Mouse (Mus musculus): ENCODE data around the gene Ms4a4b. TPM values are rescaled to one million over a fixed set of nuclear protein-coding genes. Genes with fewer than 3 reads are reported as not detected.
"Not testable (repeated sequence)": the region's sequence is repeated elsewhere in the genome, so short reads cannot be mapped to it uniquely, and the experiment has no call there.

Ms4a4b gene
- polyA plus RNA-seq, 1 experiment from 2014 or later: not detected

DNA sequence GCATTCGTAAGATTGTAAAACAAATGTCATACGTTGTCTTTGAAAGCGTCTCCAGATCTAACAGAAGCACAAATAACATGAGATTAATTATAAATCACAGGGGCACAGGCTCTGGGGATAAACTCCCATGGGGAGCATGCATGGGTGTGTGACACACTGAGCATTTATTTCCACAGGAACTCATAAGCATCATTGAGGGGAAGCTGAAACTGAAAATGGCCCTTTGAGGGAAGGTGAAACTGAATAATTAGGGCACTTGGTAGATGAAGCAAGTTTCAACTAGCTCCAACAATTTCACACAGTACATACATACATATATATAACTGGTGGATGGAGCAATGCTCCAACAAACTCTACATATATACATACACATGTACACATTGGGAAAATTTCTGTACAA, 51.2 kb downstream of the Ms4a4b start:
- WGBS: 92% methylated on average over 3 of the region's 3 CpGs
- no peak overlapping the region for H3K9ac ChIP-seq (ENCODE audit: low read length)
- DNase-seq (ENCODE audit: low spot score): no peak

DNA sequence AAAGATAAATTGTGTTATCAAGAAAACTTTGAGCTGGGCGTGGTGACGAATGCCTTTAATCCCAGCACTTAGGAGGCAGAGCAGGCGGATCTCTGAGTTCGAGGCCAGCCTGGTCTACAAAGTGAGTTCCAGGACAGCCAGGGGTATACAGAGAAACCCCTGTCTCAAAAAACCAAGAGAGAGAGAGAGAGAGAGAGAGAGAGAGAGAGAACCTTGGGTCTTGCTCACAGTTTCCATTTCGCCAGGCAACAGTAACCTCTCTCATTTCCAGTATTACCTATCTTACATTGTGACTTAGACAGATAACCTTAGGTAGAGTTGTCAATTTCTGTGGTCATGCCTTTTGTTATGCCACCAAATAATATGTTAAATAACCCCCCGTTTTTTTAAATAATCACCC, 53.0 kb downstream of the Ms4a4b start:
- no peak overlapping the region for H3K4me3 ChIP-seq (ENCODE audit: low read depth, low read length)
- WGBS: 83% methylated on average over 6 of the region's 6 CpGs
- no peak overlapping the region for H3K4me2 ChIP-seq (ENCODE audit: low read depth, severe bottlenecking)
- H3K36me3 ChIP-seq (ENCODE audit: control insufficient read depth, insufficient read depth, low read length): no peaks in the 10 kb centered on the region
- no peaks in the 10 kb centered on the region for H3K27me3 ChIP-seq (ENCODE audit: control insufficient read depth, insufficient read depth, low read length)
- DNase-seq (ENCODE audit: low spot score) (no peak), ATAC-seq (ENCODE audit: insufficient number of reproducible peaks, low FRiP score, low TSS enrichment, low read depth) (no peak)
- H3K27ac ChIP-seq (replicated peaks; ENCODE audit: low read depth, low read length): no peak overlapping the region
- H3K9me3 ChIP-seq (ENCODE audit: control insufficient read depth, low read length): no peaks in the 10 kb centered on the region
- H3K9ac ChIP-seq (ENCODE audit: low read length): no peak overlapping the region
- H3K4me1 ChIP-seq (ENCODE audit: control insufficient read depth, insufficient read depth, low read length): no peaks in the 10 kb centered on the region

More for the DNA sequence above, 51.2 kb downstream of the Ms4a4b start:
- Histone ChIP-seq H3K27ac (replicated peaks; ENCODE audit: low read depth, low read length) (no peak overlapping the region), H3K9me3 (ENCODE audit: control insufficient read depth, low read length) (no peaks in the 10 kb centered on the region), H3K4me1 (ENCODE audit: control insufficient read depth, insufficient read depth, low read length) (no peaks in the 10 kb centered on the region), H3K4me3 (ENCODE audit: low read depth, low read length) (no peak overlapping the region), H3K27me3 (ENCODE audit: control insufficient read depth, insufficient read depth, low read length) (no peaks in the 10 kb centered on the region), H3K4me2 (ENCODE audit: low read depth, severe bottlenecking) (no peak overlapping the region), H3K36me3 (ENCODE audit: control insufficient read depth, insufficient read depth, low read length) (no peaks in the 10 kb centered on the region)
- no peak for ATAC-seq (ENCODE audit: insufficient number of reproducible peaks, low FRiP score, low TSS enrichment, low read depth)

DNA sequence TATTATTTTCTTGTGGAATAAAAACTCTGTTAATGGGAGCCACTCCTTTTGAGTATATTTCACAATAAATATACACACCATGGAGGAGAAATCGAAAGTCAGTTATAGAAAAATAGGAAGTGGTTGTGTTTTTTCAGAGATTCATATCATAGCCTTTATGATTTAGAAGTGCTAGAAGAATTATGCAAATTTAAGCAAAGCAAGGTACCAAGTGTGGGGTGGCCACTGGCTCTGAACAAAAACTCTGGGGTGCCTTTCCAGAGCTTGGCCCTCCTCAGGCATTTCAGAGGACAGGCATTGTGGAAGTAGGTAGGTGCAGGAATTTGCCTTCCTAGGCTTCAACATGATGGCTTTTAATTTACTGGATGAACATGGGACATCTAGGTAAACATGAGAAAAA, 53.9 kb downstream of the Ms4a4b start:
- not testable (repeated sequence) for H3K27me3 ChIP-seq (ENCODE audit: control insufficient read depth, insufficient read depth, low read length); ATAC-seq (ENCODE audit: insufficient number of reproducible peaks, low FRiP score, low TSS enrichment, low read depth); H3K27ac ChIP-seq (replicated peaks; ENCODE audit: low read depth, low read length); DNase-seq (ENCODE audit: low spot score); H3K9me3 ChIP-seq (ENCODE audit: control insufficient read depth, low read length); H3K4me3 ChIP-seq (ENCODE audit: low read depth, low read length); H3K36me3 ChIP-seq (ENCODE audit: control insufficient read depth, insufficient read depth, low read length); H3K4me2 ChIP-seq (ENCODE audit: low read depth, severe bottlenecking); H3K9ac ChIP-seq (ENCODE audit: low read length); H3K4me1 ChIP-seq (ENCODE audit: control insufficient read depth, insufficient read depth, low read length)
- WGBS: 88% methylated on average over 1 of the region's 1 CpGs

DNA sequence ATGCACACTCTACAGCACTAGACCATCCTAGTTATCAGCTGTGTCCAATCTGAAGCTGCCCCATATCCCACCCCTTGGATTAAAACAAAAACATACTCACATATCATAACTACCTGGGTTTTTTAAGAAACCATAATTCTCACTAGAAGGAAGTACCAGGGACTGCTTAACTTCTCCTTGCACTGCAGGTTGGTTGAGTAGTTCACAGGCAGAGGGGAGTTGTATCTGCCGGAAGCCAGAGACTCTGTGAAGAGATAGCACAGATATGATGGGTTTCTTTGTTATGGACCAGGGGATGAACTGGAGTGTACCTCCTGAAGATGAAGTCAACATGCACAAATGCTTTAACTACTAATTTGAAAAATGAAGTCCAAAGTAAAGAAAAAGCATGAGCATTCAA, 57.4 kb downstream of the Ms4a4b start:
- no peak overlapping the region for H3K27ac ChIP-seq (replicated peaks; ENCODE audit: low read depth, low read length)
- H3K4me1 ChIP-seq (ENCODE audit: control insufficient read depth, insufficient read depth, low read length): no peaks in the 10 kb centered on the region
- no peak overlapping the region for H3K4me3 ChIP-seq (ENCODE audit: low read depth, low read length)
- no peak overlapping the region for H3K4me2 ChIP-seq (ENCODE audit: low read depth, severe bottlenecking)
- ATAC-seq (ENCODE audit: insufficient number of reproducible peaks, low FRiP score, low TSS enrichment, low read depth): no peak
- 90% methylated on average over 1 of the region's 1 CpGs for WGBS
- no peaks in the 10 kb centered on the region for H3K36me3 ChIP-seq (ENCODE audit: control insufficient read depth, insufficient read depth, low read length)
- H3K9me3 ChIP-seq (ENCODE audit: control insufficient read depth, low read length): no peaks in the 10 kb centered on the region
- H3K9ac ChIP-seq (ENCODE audit: low read length): no peak overlapping the region
- H3K27me3 ChIP-seq (ENCODE audit: control insufficient read depth, insufficient read depth, low read length): no peaks in the 10 kb centered on the region
- no peak for DNase-seq (ENCODE audit: low spot score)

DNA sequence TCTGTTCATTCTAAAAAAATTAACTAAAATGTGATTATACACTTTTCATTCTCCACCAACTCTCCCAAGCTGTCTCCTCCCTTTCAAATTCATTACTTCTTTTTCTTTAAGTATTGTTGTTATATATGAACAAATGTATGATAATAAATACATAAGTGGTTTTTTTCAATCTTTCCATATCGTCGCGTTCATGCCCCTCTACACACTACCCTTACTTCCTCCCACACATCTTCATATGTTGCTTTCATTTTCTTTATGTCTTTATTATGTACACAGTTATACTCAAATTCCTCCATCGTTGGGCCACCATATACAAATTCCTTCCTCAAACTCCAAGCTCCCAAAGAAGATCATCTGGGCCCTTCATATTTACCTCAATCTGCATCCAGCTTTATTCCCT, 58.0 kb downstream of the Ms4a4b start:
- Histone ChIP-seq H3K27ac (replicated peaks; ENCODE audit: low read depth, low read length) (no peak overlapping the region), H3K4me2 (ENCODE audit: low read depth, severe bottlenecking) (no peak overlapping the region), H3K27me3 (ENCODE audit: control insufficient read depth, insufficient read depth, low read length) (no peaks in the 10 kb centered on the region), H3K36me3 (ENCODE audit: control insufficient read depth, insufficient read depth, low read length) (no peaks in the 10 kb centered on the region), H3K4me1 (ENCODE audit: control insufficient read depth, insufficient read depth, low read length) (no peaks in the 10 kb centered on the region), H3K4me3 (ENCODE audit: low read depth, low read length) (no peak overlapping the region), H3K9me3 (ENCODE audit: control insufficient read depth, low read length) (no peaks in the 10 kb centered on the region), H3K9ac (ENCODE audit: low read length) (no peak overlapping the region)
- DNase-seq (ENCODE audit: low spot score): no peak
- ATAC-seq (ENCODE audit: insufficient number of reproducible peaks, low FRiP score, low TSS enrichment, low read depth): no peak
- WGBS: 88% methylated on average over 4 of the region's 4 CpGs

DNA sequence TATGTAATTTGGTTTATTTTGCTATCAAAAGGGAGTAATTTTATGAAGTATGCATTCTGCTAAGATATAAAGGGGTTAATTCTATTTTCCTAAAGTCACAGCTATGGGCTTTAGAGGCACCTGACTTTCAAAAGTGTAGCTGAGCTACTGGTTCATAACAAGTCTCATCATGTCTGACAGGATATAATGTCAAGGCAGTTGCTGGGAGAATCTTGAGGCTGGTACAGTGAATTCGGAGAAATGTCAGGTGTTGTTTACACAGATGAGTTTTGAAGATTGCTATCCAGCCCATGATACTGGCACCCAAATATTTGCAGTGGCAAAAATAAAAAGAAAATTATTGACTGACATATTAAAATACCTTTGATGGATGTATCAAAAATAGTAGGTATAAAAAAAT, 61.5 kb downstream of the Ms4a4b start:
- DNase-seq (ENCODE audit: low spot score) (no peak), ATAC-seq (ENCODE audit: insufficient number of reproducible peaks, low FRiP score, low TSS enrichment, low read depth) (no peak)
- Histone ChIP-seq H3K9me3 (ENCODE audit: control insufficient read depth, low read length) (no peaks in the 10 kb centered on the region), H3K9ac (ENCODE audit: low read length) (no peak overlapping the region), H3K27me3 (ENCODE audit: control insufficient read depth, insufficient read depth, low read length) (no peaks in the 10 kb centered on the region), H3K4me1 (ENCODE audit: control insufficient read depth, insufficient read depth, low read length) (no peaks in the 10 kb centered on the region), H3K4me3 (ENCODE audit: low read depth, low read length) (no peak overlapping the region), H3K4me2 (ENCODE audit: low read depth, severe bottlenecking) (no peak overlapping the region), H3K36me3 (ENCODE audit: control insufficient read depth, insufficient read depth, low read length) (no peaks in the 10 kb centered on the region), H3K27ac (replicated peaks; ENCODE audit: low read depth, low read length) (no peak overlapping the region)
- WGBS: 91% methylated on average over 1 of the region's 1 CpGs

DNA sequence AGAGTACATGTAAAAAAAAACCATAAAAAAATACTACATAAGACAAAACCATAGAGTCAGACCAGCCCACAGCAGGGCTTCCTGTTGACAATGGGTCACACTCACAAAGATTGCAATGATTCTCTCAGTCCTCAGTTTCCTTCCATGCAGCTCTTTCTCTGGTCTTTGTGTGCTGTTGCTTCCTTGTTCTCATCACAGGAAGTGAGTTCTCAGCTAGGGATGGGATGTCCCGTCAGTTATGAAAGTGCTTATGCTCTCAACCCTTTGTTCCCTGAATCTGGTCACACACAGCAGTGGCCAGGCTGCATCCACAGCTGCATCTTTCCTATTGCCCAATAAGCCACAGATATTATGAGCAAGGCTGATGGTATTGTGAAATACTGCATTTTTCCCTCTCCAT, 70.1 kb downstream of the Ms4a4b start:
- 92% methylated on average over 1 of the region's 1 CpGs for WGBS

DNA sequence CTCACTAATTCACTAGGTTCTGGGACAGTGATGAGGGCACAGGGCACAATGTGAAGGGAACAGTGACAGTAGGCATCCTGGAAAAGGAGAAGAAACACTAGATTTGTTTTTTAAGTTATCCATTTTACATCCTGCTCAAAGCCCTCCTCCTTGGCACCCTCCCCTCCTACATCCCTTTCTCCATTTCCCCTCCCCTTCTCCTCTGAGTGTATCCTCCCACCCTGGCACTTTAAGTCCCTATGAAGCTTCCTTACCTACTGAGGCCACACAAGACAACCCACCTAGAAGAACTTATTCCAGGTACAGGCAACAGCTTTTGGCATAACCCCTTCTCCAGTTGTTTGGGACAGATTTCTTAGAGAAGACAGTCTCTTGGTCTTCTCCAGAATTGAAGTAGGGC, 72.9 kb downstream of the Ms4a4b start, which contains the start of gene Ms4a6b:
Ms4a6b (plus strand) TSS at position 267 of the 400 bp plus-strand sequence.
- H3K27me3 ChIP-seq (ENCODE audit: control insufficient read depth, insufficient read depth, low read length): no peaks in the 10 kb centered on the region
- H3K27ac ChIP-seq (replicated peaks; ENCODE audit: low read depth, low read length): no peak within 1 kb of the TSS
- ATAC-seq (ENCODE audit: insufficient number of reproducible peaks, low FRiP score, low TSS enrichment, low read depth): no peak

More for the DNA sequence above, 70.1 kb downstream of the Ms4a4b start:
- H3K4me2 ChIP-seq (ENCODE audit: low read depth, severe bottlenecking): no peak overlapping the region
- DNase-seq (ENCODE audit: low spot score) (no peak), ATAC-seq (ENCODE audit: insufficient number of reproducible peaks, low FRiP score, low TSS enrichment, low read depth) (no peak)
- H3K9me3 ChIP-seq (ENCODE audit: control insufficient read depth, low read length): no peaks in the 10 kb centered on the region
- no peak overlapping the region for H3K9ac ChIP-seq (ENCODE audit: low read length)
- H3K4me1 ChIP-seq (ENCODE audit: control insufficient read depth, insufficient read depth, low read length): no peaks in the 10 kb centered on the region
- H3K4me3 ChIP-seq (ENCODE audit: low read depth, low read length): no peak overlapping the region
- H3K36me3 ChIP-seq (ENCODE audit: control insufficient read depth, insufficient read depth, low read length): no peaks in the 10 kb centered on the region
- H3K27me3 ChIP-seq (ENCODE audit: control insufficient read depth, insufficient read depth, low read length): no peaks in the 10 kb centered on the region
- H3K27ac ChIP-seq (replicated peaks; ENCODE audit: low read depth, low read length): no peak overlapping the region

More for the DNA sequence above, 72.9 kb downstream of the Ms4a4b start, which contains the start of gene Ms4a6b:
- no peaks in the 10 kb centered on the region for H3K4me1 ChIP-seq (ENCODE audit: control insufficient read depth, insufficient read depth, low read length)
- DNase-seq (ENCODE audit: low spot score): no peak
- no peaks in the 10 kb centered on the region for H3K9me3 ChIP-seq (ENCODE audit: control insufficient read depth, low read length)
- no peak within 1 kb of the TSS for H3K4me3 ChIP-seq (ENCODE audit: low read depth, low read length)
- H3K9ac ChIP-seq (ENCODE audit: low read length): no peak within 1 kb of the TSS
- no peak within 1 kb of the TSS for H3K4me2 ChIP-seq (ENCODE audit: low read depth, severe bottlenecking)
- no peaks in the 10 kb centered on the region for H3K36me3 ChIP-seq (ENCODE audit: control insufficient read depth, insufficient read depth, low read length)
